ENCODE assay signal across 8 mouse cellular contexts in the genomic region with DNA sequence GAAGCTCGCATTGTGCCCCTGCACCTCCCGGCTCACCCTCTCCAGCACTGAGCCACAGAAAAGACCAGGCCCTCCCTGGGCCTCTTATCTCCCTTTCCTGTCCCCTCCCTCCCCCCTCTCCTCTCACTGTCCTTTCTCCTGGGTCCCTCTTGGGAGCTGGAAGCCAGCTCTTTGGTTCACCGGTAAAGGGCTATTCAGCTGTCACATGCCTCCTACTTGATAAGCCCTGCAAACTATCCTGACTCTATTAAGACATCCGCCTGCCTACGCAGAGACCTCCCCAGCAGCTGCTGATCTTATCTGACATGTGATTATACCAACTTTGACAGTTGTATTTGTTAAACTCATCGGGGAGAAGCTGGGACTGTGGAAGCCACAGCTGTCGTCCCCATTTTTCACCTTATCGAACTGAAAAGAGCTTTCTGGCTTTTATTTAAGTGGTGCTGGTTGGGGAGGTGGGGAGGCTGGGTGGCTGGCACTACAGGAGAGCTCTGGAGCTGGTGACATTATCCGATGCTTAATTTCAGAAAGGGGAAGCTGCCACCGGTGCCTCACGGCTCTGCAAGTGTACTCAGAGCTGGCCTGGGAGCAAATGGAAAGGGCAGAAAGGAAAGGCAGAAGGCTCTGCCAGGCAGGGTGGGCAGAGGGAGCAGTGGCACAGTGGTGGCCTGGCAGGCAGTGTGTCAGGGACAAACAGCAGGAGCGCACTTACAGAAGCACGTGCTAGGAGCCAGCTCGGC. TPM values are rescaled to one million over a fixed set of nuclear protein-coding genes. Genes with fewer than 3 reads are reported as not detected.
A peak's percentile ranks its signal among the peaks of the same experiment; 100 is the strongest.
DNase-seq lines count a peak whose midpoint lies in the region; ATAC-seq lines count a peak whose summit lies in the region.

No protein-coding gene starts in this region.

- WGBS in hindbrain, embryonic 12.5 days = 66% methylated on average over 14 of the region's 14 CpGs
- WGBS in midbrain, embryonic 11.5 days = 72% methylated on average over 14 of the region's 14 CpGs

- H3K9me3 ChIP-seq in hindbrain, embryonic 12.5 days (replicated peaks) = no peaks in the 10 kb centered on the region
- H3K9me3 ChIP-seq in midbrain, embryonic 11.5 days (ENCODE audit: control insufficient read depth, low read length) = no peaks in the 10 kb centered on the region

- H3K4me1 ChIP-seq in hindbrain, embryonic 12.5 days = peaks cover 43% of the 10 kb centered on the region
- H3K4me1 ChIP-seq in midbrain, embryonic 11.5 days (ENCODE audit: control insufficient read depth, insufficient read depth, low read length) = peaks cover 13% of the 10 kb centered on the region

- H3K4me3 ChIP-seq in hindbrain, embryonic 12.5 days = no peak overlapping the region
- H3K4me3 ChIP-seq in midbrain, embryonic 11.5 days (ENCODE audit: low read depth, low read length) = no peak overlapping the region

- DNase-seq in cerebellum, postnatal 25 days = peak; percentile 51 to 60
- DNase-seq in cerebellum, adult 9-10 months = no peak
- DNase-seq in brain, adult 2 months (ENCODE audit: low read depth, low spot score) = peak; percentile 31
- no peak for DNase-seq in midbrain, embryonic 11.5 days (ENCODE audit: low spot score, missing footprints)
- DNase-seq in left cerebral cortex, adult 18-20 months (ENCODE audit: low spot score in 2 of 2) = no peak
- no peak for DNase-seq in embryo, embryonic 10 days (ENCODE audit: low spot score)
- no peak for DNase-seq in cerebellum, postnatal 36 days

- H3K36me3 ChIP-seq in hindbrain, embryonic 12.5 days = peaks cover 69% of the 10 kb centered on the region
- H3K36me3 ChIP-seq in midbrain, embryonic 11.5 days (ENCODE audit: control insufficient read depth, insufficient read depth, low read length) = peaks cover 25% of the 10 kb centered on the region

- peak overlapping the region; percentile 44; the same call in 1 of the 2 replicates for H3K9ac ChIP-seq in hindbrain, embryonic 12.5 days
- no peak overlapping the region for H3K9ac ChIP-seq in midbrain, embryonic 11.5 days (ENCODE audit: low read length)

- peak; percentile 75 for ATAC-seq in hindbrain, embryonic 12.5 days (ENCODE audit: low FRiP score)
- ATAC-seq in midbrain, embryonic 11.5 days (ENCODE audit: low FRiP score) = peak; percentile 49; the same call in 1 of the 2 replicates

- no peak overlapping the region for H3K4me2 ChIP-seq in hindbrain, embryonic 12.5 days (replicated peaks)
- H3K4me2 ChIP-seq in midbrain, embryonic 11.5 days = no peak overlapping the region

- H3K27me3 ChIP-seq in hindbrain, embryonic 12.5 days = 0 out of 2 replicates have a peak, but pooled peaks cover 3% of the 10 kb centered on the region
- no peaks in the 10 kb centered on the region for H3K27me3 ChIP-seq in midbrain, embryonic 11.5 days (ENCODE audit: control insufficient read depth, insufficient read depth, low read length)

- peak overlapping the region; percentile 70 for H3K27ac ChIP-seq in hindbrain, embryonic 12.5 days
- peak overlapping the region; percentile 27; the same call in 1 of the 2 replicates for H3K27ac ChIP-seq in midbrain, embryonic 11.5 days (ENCODE audit: low read depth, low read length)

RNA-seq across cellular contexts. Expression of gene Nmt1, which starts 29.2 kb away (rescaled TPM):
- 38.6 and 40.3 TPM in 2 replicates for polyA plus RNA-seq in hindbrain, embryonic 12.5 days (2016; fragmentation: Nextera tagmentation; extraction: Ambion mirVana)
- polyA plus RNA-seq in midbrain, embryonic 11.5 days (2014; fragmentation: Nextera tagmentation; extraction: Ambion mirVana) = 45.6 and 51.3 TPM in 2 replicates
- 100 to 1,000 TPM; 130 to 131 TPM for total RNA-seq in left cerebral cortex, adult 18-20 months (2021)

RNA-seq across cellular contexts. Expression of gene Dcakd, which starts 29.4 kb away (rescaled TPM):
- polyA plus RNA-seq in hindbrain, embryonic 12.5 days (2016; fragmentation: Nextera tagmentation; extraction: Ambion mirVana) = 160 and 161 TPM in 2 replicates
- 238 and 259 TPM in 2 replicates for polyA plus RNA-seq in midbrain, embryonic 11.5 days (2014; fragmentation: Nextera tagmentation; extraction: Ambion mirVana)
- total RNA-seq in left cerebral cortex, adult 18-20 months (2021) = 10 to 100 TPM; 44.4 to 44.6 TPM

RNA-seq across cellular contexts. Expression of gene C1ql1, which starts 52.3 kb away (rescaled TPM):
- 11.7 and 13.2 TPM in 2 replicates for polyA plus RNA-seq in hindbrain, embryonic 12.5 days (2016; fragmentation: Nextera tagmentation; extraction: Ambion mirVana)
- 15.1 and 17.4 TPM in 2 replicates for polyA plus RNA-seq in midbrain, embryonic 11.5 days (2014; fragmentation: Nextera tagmentation; extraction: Ambion mirVana)
- total RNA-seq in left cerebral cortex, adult 18-20 months (2021) = 10 to 100 TPM; 12.3 to 15.7 TPM

Comparison
In these comparisons a context has a peak if more than half of its experiments do, and no peak if none do; other contexts are left out.
1. DNase-seq: peak in cerebellum, postnatal 25 days (2 of 2) and brain, adult 2 months (single experiment); none in cerebellum, adult 9-10 months (single experiment), midbrain, embryonic 11.5 days (single experiment), left cerebral cortex, adult 18-20 months (0 of 2), embryo, embryonic 10 days (single experiment) and cerebellum, postnatal 36 days (0 of 2).